Mouse (Mus musculus): ENCODE measurements around the gene Nrf1. TPM values are rescaled to one million over a fixed set of nuclear protein-coding genes. Genes with fewer than 3 reads are reported as not detected.

The Nrf1 gene
- polyA plus RNA-seq, 1 experiment from 2014 or later: 35.0 TPM

DNA sequence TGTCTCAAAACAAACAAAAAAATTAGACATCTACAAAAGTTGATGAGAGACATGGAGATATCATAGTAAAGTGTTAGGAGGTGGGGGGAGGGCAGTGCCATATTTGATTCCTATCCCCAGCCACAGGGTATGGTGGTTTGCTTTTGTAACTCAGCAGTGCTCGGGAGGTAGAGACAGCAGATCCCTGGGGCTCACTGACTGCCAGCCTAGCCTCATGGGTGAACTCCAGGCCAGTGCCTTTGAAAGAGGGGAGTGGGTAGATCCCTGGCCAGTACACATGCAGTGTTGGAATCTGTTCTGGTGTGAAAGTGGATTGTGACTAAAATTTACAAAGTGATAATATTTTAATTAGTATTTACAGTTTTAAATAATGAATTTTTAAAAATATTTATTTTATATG, 75.6 kb downstream of the Nrf1 start:
- Histone ChIP-seq H3K4me2 (ENCODE audit: low read depth, low read length) (no peak overlapping the region), H3K27me3 (ENCODE audit: control insufficient read depth, insufficient read depth, low read length) (no peaks in the 10 kb centered on the region), H3K4me3 (ENCODE audit: low read length) (no peak overlapping the region), H3K36me3 (ENCODE audit: control insufficient read depth, insufficient read depth) (peaks cover 21% of the 10 kb centered on the region), H3K4me1 (ENCODE audit: control insufficient read depth, insufficient read depth, low read length) (0 out of 2 replicates have a peak, but pooled peaks cover 3% of the 10 kb centered on the region), H3K9ac (ENCODE audit: low read length) (no peak overlapping the region), H3K27ac (ENCODE audit: low read length) (no peak overlapping the region), H3K9me3 (replicated peaks; ENCODE audit: control insufficient read depth, low read length) (no peaks in the 10 kb centered on the region)
- no peak for ATAC-seq (replicated peaks; ENCODE audit: extremely low read depth, insufficient read depth, low FRiP score)
- 74% methylated on average over 1 of the region's 1 CpGs for WGBS

GRCm38 (mm10) chr6:30126060-30126459, 78.3 kb downstream of the Nrf1 start:
- Histone ChIP-seq H3K4me2 (ENCODE audit: low read depth, low read length) (no peak overlapping the region), H3K27me3 (ENCODE audit: control insufficient read depth, insufficient read depth, low read length) (no peaks in the 10 kb centered on the region), H3K9me3 (replicated peaks; ENCODE audit: control insufficient read depth, low read length) (no peaks in the 10 kb centered on the region), H3K27ac (ENCODE audit: low read length) (no peak overlapping the region), H3K9ac (ENCODE audit: low read length) (no peak overlapping the region), H3K4me1 (ENCODE audit: control insufficient read depth, insufficient read depth, low read length) (no peaks in the 10 kb centered on the region), H3K4me3 (ENCODE audit: low read length) (no peak overlapping the region), H3K36me3 (ENCODE audit: control insufficient read depth, insufficient read depth) (peaks cover 17% of the 10 kb centered on the region)
- 91% methylated on average over 7 of the region's 7 CpGs for WGBS
- no peak for ATAC-seq (replicated peaks; ENCODE audit: extremely low read depth, insufficient read depth, low FRiP score)

- no peaks in the 10 kb centered on the region for H3K27me3 ChIP-seq (ENCODE audit: control insufficient read depth, insufficient read depth, low read length)
- no peaks in the 10 kb centered on the region for H3K9me3 ChIP-seq (replicated peaks; ENCODE audit: control insufficient read depth, low read length)
- H3K4me1 ChIP-seq (ENCODE audit: control insufficient read depth, insufficient read depth, low read length): no peaks in the 10 kb centered on the region
- WGBS: 81% methylated on average over 8 of the region's 9 CpGs
- no peak for ATAC-seq (replicated peaks; ENCODE audit: extremely low read depth, insufficient read depth, low FRiP score)
- peaks cover 18% of the 10 kb centered on the region for H3K36me3 ChIP-seq (ENCODE audit: control insufficient read depth, insufficient read depth)
- H3K4me2 ChIP-seq (ENCODE audit: low read depth, low read length): no peak overlapping the region
- no peak overlapping the region for H3K4me3 ChIP-seq (ENCODE audit: low read length)
- no peak overlapping the region for H3K27ac ChIP-seq (ENCODE audit: low read length)
- no peak overlapping the region for H3K9ac ChIP-seq (ENCODE audit: low read length)
Observed at GRCm38 (mm10) chr6:30126766-30127165, 79.0 kb downstream of the Nrf1 start.

- WGBS: 67% methylated on average over 3 of the region's 3 CpGs
- Histone ChIP-seq H3K9ac (ENCODE audit: low read length) (no peak overlapping the region), H3K4me2 (ENCODE audit: low read depth, low read length) (no peak overlapping the region), H3K36me3 (ENCODE audit: control insufficient read depth, insufficient read depth) (peaks cover 6% of the 10 kb centered on the region; the same call in 1 of the 2 replicates), H3K4me3 (ENCODE audit: low read length) (no peak overlapping the region), H3K27ac (ENCODE audit: low read length) (no peak overlapping the region), H3K9me3 (replicated peaks; ENCODE audit: control insufficient read depth, low read length) (no peaks in the 10 kb centered on the region), H3K27me3 (ENCODE audit: control insufficient read depth, insufficient read depth, low read length) (no peaks in the 10 kb centered on the region), H3K4me1 (ENCODE audit: control insufficient read depth, insufficient read depth, low read length) (no peaks in the 10 kb centered on the region)
- no peak for ATAC-seq (replicated peaks; ENCODE audit: extremely low read depth, insufficient read depth, low FRiP score)
Observed at GRCm38 (mm10) chr6:30132399-30132798, 84.6 kb downstream of the Nrf1 start.

GRCm38 (mm10) chr6:30135590-30135989, 87.8 kb downstream of the Nrf1 start:
- no peaks in the 10 kb centered on the region for H3K27me3 ChIP-seq (ENCODE audit: control insufficient read depth, insufficient read depth, low read length)
- no peak overlapping the region for H3K9ac ChIP-seq (ENCODE audit: low read length)
- H3K4me1 ChIP-seq (ENCODE audit: control insufficient read depth, insufficient read depth, low read length): no peaks in the 10 kb centered on the region
- no peaks in the 10 kb centered on the region for H3K9me3 ChIP-seq (replicated peaks; ENCODE audit: control insufficient read depth, low read length)
- ATAC-seq (replicated peaks; ENCODE audit: extremely low read depth, insufficient read depth, low FRiP score): no peak
- 51% methylated on average over 3 of the region's 3 CpGs for WGBS
- peaks cover 8% of the 10 kb centered on the region for H3K36me3 ChIP-seq (ENCODE audit: control insufficient read depth, insufficient read depth)
- H3K27ac ChIP-seq (ENCODE audit: low read length): no peak overlapping the region
- no peak overlapping the region for H3K4me3 ChIP-seq (ENCODE audit: low read length)
- no peak overlapping the region for H3K4me2 ChIP-seq (ENCODE audit: low read depth, low read length)

GRCm38 (mm10) chr6:30137227-30137626, 89.4 kb downstream of the Nrf1 start:
- Histone ChIP-seq H3K27ac (ENCODE audit: low read length) (no peak overlapping the region), H3K36me3 (ENCODE audit: control insufficient read depth, insufficient read depth) (peaks cover 15% of the 10 kb centered on the region), H3K9ac (ENCODE audit: low read length) (no peak overlapping the region), H3K27me3 (ENCODE audit: control insufficient read depth, insufficient read depth, low read length) (no peaks in the 10 kb centered on the region), H3K4me3 (ENCODE audit: low read length) (no peak overlapping the region), H3K4me2 (ENCODE audit: low read depth, low read length) (no peak overlapping the region), H3K4me1 (ENCODE audit: control insufficient read depth, insufficient read depth, low read length) (no peaks in the 10 kb centered on the region), H3K9me3 (replicated peaks; ENCODE audit: control insufficient read depth, low read length) (no peaks in the 10 kb centered on the region)
- ATAC-seq (replicated peaks; ENCODE audit: extremely low read depth, insufficient read depth, low FRiP score): no peak
- WGBS: 66% methylated on average over 2 of the region's 2 CpGs

- Histone ChIP-seq H3K4me3 (ENCODE audit: low read length) (no peak overlapping the region), H3K27ac (ENCODE audit: low read length) (no peak overlapping the region), H3K4me2 (ENCODE audit: low read depth, low read length) (no peak overlapping the region), H3K36me3 (ENCODE audit: control insufficient read depth, insufficient read depth) (peaks cover 15% of the 10 kb centered on the region), H3K9ac (ENCODE audit: low read length) (no peak overlapping the region), H3K9me3 (replicated peaks; ENCODE audit: control insufficient read depth, low read length) (no peaks in the 10 kb centered on the region), H3K4me1 (ENCODE audit: control insufficient read depth, insufficient read depth, low read length) (no peaks in the 10 kb centered on the region), H3K27me3 (ENCODE audit: control insufficient read depth, insufficient read depth, low read length) (no peaks in the 10 kb centered on the region)
- no peak for ATAC-seq (replicated peaks; ENCODE audit: extremely low read depth, insufficient read depth, low FRiP score)
- 82% methylated on average over 7 of the region's 7 CpGs for WGBS
Observed at GRCm38 (mm10) chr6:30139329-30140045, 91.7 kb downstream of the Nrf1 start.

DNA sequence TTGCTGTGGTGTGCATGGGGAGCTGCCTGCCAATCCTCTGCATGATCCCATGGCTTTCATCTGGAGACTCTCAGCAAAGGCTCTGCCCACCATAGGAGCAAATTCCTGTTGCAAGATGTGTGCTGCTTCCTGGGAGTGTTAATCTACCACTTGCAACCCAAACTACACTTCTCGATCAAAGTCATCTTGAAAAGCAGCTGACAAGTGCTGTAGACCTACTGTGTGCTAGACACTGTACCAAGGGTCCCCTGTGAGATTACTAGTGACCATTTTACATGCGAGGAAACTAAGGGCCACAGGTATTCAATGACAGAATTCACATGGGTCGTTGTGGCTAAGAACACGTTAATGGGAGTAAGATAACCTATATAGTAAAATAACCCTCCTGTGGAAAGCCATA, 95.5 kb downstream of the Nrf1 start:
- H3K36me3 ChIP-seq (ENCODE audit: control insufficient read depth, insufficient read depth): peaks cover 15% of the 10 kb centered on the region
- no peak overlapping the region for H3K4me3 ChIP-seq (ENCODE audit: low read length)
- H3K9me3 ChIP-seq (replicated peaks; ENCODE audit: control insufficient read depth, low read length): no peaks in the 10 kb centered on the region
- no peak overlapping the region for H3K4me2 ChIP-seq (ENCODE audit: low read depth, low read length)
- H3K27me3 ChIP-seq (ENCODE audit: control insufficient read depth, insufficient read depth, low read length): no peaks in the 10 kb centered on the region
- H3K4me1 ChIP-seq (ENCODE audit: control insufficient read depth, insufficient read depth, low read length): peaks cover 8% of the 10 kb centered on the region; the same call in 1 of the 2 replicates
- H3K27ac ChIP-seq (ENCODE audit: low read length): no peak overlapping the region
- no peak for ATAC-seq (replicated peaks; ENCODE audit: extremely low read depth, insufficient read depth, low FRiP score)
- WGBS: 89% methylated on average over 4 of the region's 4 CpGs
- no peak overlapping the region for H3K9ac ChIP-seq (ENCODE audit: low read length)

- no peak overlapping the region for H3K4me3 ChIP-seq (ENCODE audit: low read length)
- ATAC-seq (replicated peaks; ENCODE audit: extremely low read depth, insufficient read depth, low FRiP score): no peak
- H3K4me1 ChIP-seq (ENCODE audit: control insufficient read depth, insufficient read depth, low read length): peaks cover 9% of the 10 kb centered on the region; the same call in 1 of the 2 replicates
- WGBS: 56% methylated on average over 7 of the region's 7 CpGs
- H3K27ac ChIP-seq (ENCODE audit: low read length): no peak overlapping the region
- 0 out of 2 replicates have a peak, but pooled peaks cover 1% of the 10 kb centered on the region for H3K36me3 ChIP-seq (ENCODE audit: control insufficient read depth, insufficient read depth)
- no peaks in the 10 kb centered on the region for H3K27me3 ChIP-seq (ENCODE audit: control insufficient read depth, insufficient read depth, low read length)
- H3K9ac ChIP-seq (ENCODE audit: low read length): no peak overlapping the region
- H3K9me3 ChIP-seq (replicated peaks; ENCODE audit: control insufficient read depth, low read length): no peaks in the 10 kb centered on the region
- H3K4me2 ChIP-seq (ENCODE audit: low read depth, low read length): no peak overlapping the region
Observed at GRCm38 (mm10) chr6:30147058-30147457, 99.3 kb downstream of the Nrf1 start.
